Comparison of ENCODE assay signal across 8 mouse cellular contexts in genomic region chr3:145885851-145886464, GRCm38 (mm10). TPM values are rescaled to one million over a fixed set of nuclear protein-coding genes. Genes with fewer than 3 reads are reported as not detected.
DNase-seq lines count a peak whose midpoint lies in the region; ATAC-seq lines count a peak whose summit lies in the region.

No protein-coding gene starts in this region.

- H3K27ac ChIP-seq in forebrain, embryonic 11.5 days (ENCODE audit: low read depth, low read length): peak overlapping the region; percentile 72

- ATAC-seq in forebrain, embryonic 11.5 days (replicated peaks; ENCODE audit: low FRiP score): no peak
- no peak for ATAC-seq in megakaryocyte-erythroid progenitor cell, adult 5-6 weeks (replicated peaks; ENCODE audit: low FRiP score, low TSS enrichment, poor library complexity, severe bottlenecking)
- ATAC-seq in inflammation-experienced regulatory T-cells, adult 6 months: no peak

- H3K4me1 ChIP-seq in forebrain, embryonic 11.5 days (replicated peaks; ENCODE audit: control insufficient read depth, insufficient read depth, low read length): peaks cover 14% of the 10 kb centered on the region

- H3K4me3 ChIP-seq in forebrain, embryonic 11.5 days (ENCODE audit: low read depth, low read length): no peak overlapping the region

- no peaks in the 10 kb centered on the region for H3K9me3 ChIP-seq in forebrain, embryonic 11.5 days (ENCODE audit: control insufficient read depth, low read length)

- no peaks in the 10 kb centered on the region for H3K36me3 ChIP-seq in forebrain, embryonic 11.5 days (ENCODE audit: control insufficient read depth, insufficient read depth, low read length)

- H3K4me2 ChIP-seq in forebrain, embryonic 11.5 days (ENCODE audit: low read depth, low read length, severe bottlenecking): no peak overlapping the region

- peak overlapping the region; percentile 20; the same call in 1 of the 2 replicates for H3K9ac ChIP-seq in forebrain, embryonic 11.5 days (ENCODE audit: low read length)

- 73% methylated on average over 5 of the region's 5 CpGs for WGBS in forebrain, embryonic 11.5 days

- peak; percentile 36 for DNase-seq in gastrocnemius, adult 18-20 months (ENCODE audit: low spot score)
- DNase-seq in gastrocnemius, adult 8-10 months (ENCODE audit: low spot score in 2 of 2): no peak
- no peak for DNase-seq in forebrain, embryonic 11.5 days (ENCODE audit: low spot score)
- DNase-seq in kidney, adult 18-20 months: peak; percentile 40
- DNase-seq in mesoderm, embryonic 11.5 days (ENCODE audit: low read depth, low spot score): peak; percentile 29
- DNase-seq in B cell, adult 2 months: no peak

- H3K27me3 ChIP-seq in forebrain, embryonic 11.5 days (ENCODE audit: control insufficient read depth, insufficient read depth, low read length): no peaks in the 10 kb centered on the region

RNA-seq across cellular contexts. Expression of gene Bcl10, which starts 36.6 kb away (rescaled TPM):
- total RNA-seq in gastrocnemius, adult 18-20 months (2021): 1 to 10 TPM; 9.4 to 9.7 TPM
- total RNA-seq in gastrocnemius, adult 8-10 months (2022): 10 to 100 TPM in 2 of 4 experiments, 1 to 10 TPM in 2; 9.0 to 11.2 (median 9.9) TPM
- polyA plus RNA-seq in forebrain, embryonic 11.5 days (2014; fragmentation: Nextera tagmentation; extraction: Ambion mirVana): 52.0 and 55.4 TPM in 2 replicates
- 9.4 and 19.1 TPM in 2 replicates for total RNA-seq in megakaryocyte-erythroid progenitor cell, adult 5-6 weeks (2014; fragmentation: Nextera tagmentation)
- 20.4 and 38.6 TPM in 2 replicates for total RNA-seq in megakaryocyte-erythroid progenitor cell, adult 5-6 weeks (2017)
- 10 to 100 TPM; 52.3 to 61.9 (median 55.5) TPM for polyA plus RNA-seq in inflammation-experienced regulatory T-cells, adult 6 months (2017; shearing (Covaris generic))

RNA-seq across cellular contexts. Expression of gene 2410004B18Rik, which starts 51.9 kb away (rescaled TPM):
- 10 to 100 TPM; 17.3 to 19.5 TPM for total RNA-seq in gastrocnemius, adult 18-20 months (2021)
- total RNA-seq in gastrocnemius, adult 8-10 months (2022): 10 to 100 TPM; 17.1 to 23.1 (median 19.4) TPM
- polyA plus RNA-seq in forebrain, embryonic 11.5 days (2014; fragmentation: Nextera tagmentation; extraction: Ambion mirVana): 57.6 and 59.5 TPM in 2 replicates
- total RNA-seq in megakaryocyte-erythroid progenitor cell, adult 5-6 weeks (2014; fragmentation: Nextera tagmentation): 17.4 and 20.3 TPM in 2 replicates
- 19.4 and 27.4 TPM in 2 replicates for total RNA-seq in megakaryocyte-erythroid progenitor cell, adult 5-6 weeks (2017)
- 10 to 100 TPM; 13.8 to 21.9 (median 20.6) TPM for polyA plus RNA-seq in inflammation-experienced regulatory T-cells, adult 6 months (2017; shearing (Covaris generic))

Comparison
In these comparisons a context has a peak if more than half of its experiments do, and no peak if none do; other contexts are left out.
1. DNase-seq: peak in gastrocnemius, adult 18-20 months (single experiment), kidney, adult 18-20 months (single experiment) and mesoderm, embryonic 11.5 days (single experiment); none in gastrocnemius, adult 8-10 months (0 of 2), forebrain, embryonic 11.5 days (single experiment) and B cell, adult 2 months (0 of 2).